Mouse (Mus musculus) hindbrain, embryonic 13.5 days (tissue): ENCODE results near the gene C2cd4c. TPM values are rescaled to one million over a fixed set of nuclear protein-coding genes. Genes with fewer than 3 reads are reported as not detected.

Experiments
- ATAC-seq: fragments of 200-750 bp; cut with Nextera tagmentation; 2 replicates; pipeline ENCODE4 v1.8.0; 2017; ENCODE audit warnings: moderate TSS enrichment; ENCODE audit not compliant: low FRiP score
- H3K27ac ChIP-seq: fragments of 300-500 bp; sonication (generic); 2 replicates; pipeline ENCODE4 v1.5.1; 2015; ENCODE audit warnings: inconsistent platforms, mild to moderate bottlenecking, moderate library complexity
- H3K27me3 ChIP-seq: fragments of 300-500 bp; sonication (generic); 2 replicates; pipeline ENCODE4 v1.6.1; 2015; ENCODE audit warnings: mild to moderate bottlenecking, inconsistent platforms
- H3K36me3 ChIP-seq: fragments of 300-500 bp; sonication (generic); 2 replicates; pipeline ENCODE4 v1.6.1; 2015; ENCODE audit warnings: mild to moderate bottlenecking, inconsistent platforms
- H3K4me1 ChIP-seq: fragments of 300-500 bp; sonication (generic); replicated peaks from 2 replicates; pipeline ENCODE4 v1.6.1; 2015; ENCODE audit warnings: inconsistent platforms
- H3K4me2 ChIP-seq: fragments of 300-500 bp; sonication (generic); 2 replicates; pipeline ENCODE4 v1.6.1; 2015; ENCODE audit warnings: inconsistent platforms, mild to moderate bottlenecking, moderate library complexity
- H3K4me3 ChIP-seq: fragments of 300-500 bp; sonication (generic); 2 replicates; pipeline ENCODE4 v1.5.1; 2015; ENCODE audit warnings: mild to moderate bottlenecking, inconsistent platforms
- H3K9ac ChIP-seq: fragments of 300-500 bp; sonication (generic); 2 replicates; pipeline ENCODE4 v1.6.1; 2015; ENCODE audit warnings: mild to moderate bottlenecking, inconsistent platforms
- H3K9me3 ChIP-seq: fragments of 300-500 bp; sonication (generic); 2 replicates; pipeline ENCODE4 v1.6.1; 2016; ENCODE audit warnings: inconsistent platforms
- WGBS: fragments of 180-500 bp; shearing (Covaris S2); methylation state at CpG from one replicate; pipeline ENCODE4 v1.1.7; 2015; 5-methylcytosine and 5-hydroxymethylcytosine counted together
- polyA plus RNA-seq: library from polyadenylated mRNA; unstranded; fragments of >200 nt; fragmentation: Nextera tagmentation; extraction: Ambion mirVana; gene quantifications from 2 replicates; pipeline ENCODE4 v1.2.1, GENCODE M21; 2015

Gene C2cd4c
- polyA plus RNA-seq, 1 experiment from 2014 or later, result 0.17 TPM

DNA sequence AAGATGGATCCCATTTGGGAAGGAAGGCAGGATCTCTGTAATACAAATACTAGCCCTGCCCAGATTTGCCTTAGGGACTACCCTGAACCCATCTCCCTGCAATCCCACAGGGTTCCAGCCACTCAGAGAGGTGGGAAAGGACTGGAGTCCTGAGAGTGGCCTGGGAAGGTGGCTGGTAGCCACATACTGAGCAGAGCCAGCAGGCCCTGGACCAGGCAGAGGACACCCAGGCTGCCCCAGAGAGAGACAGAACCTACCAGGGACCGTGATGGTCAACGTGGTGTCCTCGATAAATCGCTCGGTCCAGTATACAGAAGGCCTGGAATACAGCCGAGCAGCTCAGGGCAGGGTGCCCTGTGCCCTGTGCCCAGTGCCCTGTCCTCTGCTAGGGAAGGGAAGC is 28.7 kb downstream of the C2cd4c start:
- no peak for ATAC-seq
- no peak overlapping the region for H3K9ac ChIP-seq
- H3K4me3 ChIP-seq, result no peak overlapping the region
- H3K4me2 ChIP-seq, result no peak overlapping the region
- H3K27me3 ChIP-seq, result no peaks in the 10 kb centered on the region
- H3K36me3 ChIP-seq, result no peaks in the 10 kb centered on the region
- no peak overlapping the region for H3K27ac ChIP-seq
- 88% methylated on average over 6 of the region's 6 CpGs for WGBS
- H3K9me3 ChIP-seq, result no peaks in the 10 kb centered on the region
- H3K4me1 ChIP-seq, result no peaks in the 10 kb centered on the region

DNA sequence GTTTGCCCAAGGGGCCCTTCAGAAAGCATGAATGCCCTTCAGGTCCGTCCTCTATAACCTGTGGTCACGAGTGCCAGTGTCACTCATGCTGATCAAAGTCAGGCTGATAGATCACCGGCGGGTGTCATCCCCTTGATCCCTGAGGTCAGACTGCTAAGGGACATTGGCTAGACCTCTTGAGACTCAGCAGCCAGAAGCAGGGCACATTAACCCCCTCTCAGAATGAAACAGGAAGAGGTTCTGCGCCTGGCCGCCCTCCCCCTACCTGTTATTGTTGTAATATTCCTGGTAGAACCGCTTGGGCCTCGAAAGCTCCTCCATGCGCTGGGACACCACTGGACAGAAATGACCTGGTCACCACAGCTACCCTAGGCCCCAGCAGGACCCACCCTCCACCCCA is 29.4 kb downstream of the C2cd4c start:
- 88% methylated on average over 9 of the region's 9 CpGs for WGBS
- H3K36me3 ChIP-seq, result no peaks in the 10 kb centered on the region
- H3K4me2 ChIP-seq, result no peak overlapping the region
- H3K27me3 ChIP-seq, result no peaks in the 10 kb centered on the region
- H3K4me1 ChIP-seq, result no peaks in the 10 kb centered on the region
- H3K9ac ChIP-seq, result no peak overlapping the region
- no peak overlapping the region for H3K4me3 ChIP-seq
- no peak overlapping the region for H3K27ac ChIP-seq
- H3K9me3 ChIP-seq, result no peaks in the 10 kb centered on the region
- ATAC-seq, result no peak

DNA sequence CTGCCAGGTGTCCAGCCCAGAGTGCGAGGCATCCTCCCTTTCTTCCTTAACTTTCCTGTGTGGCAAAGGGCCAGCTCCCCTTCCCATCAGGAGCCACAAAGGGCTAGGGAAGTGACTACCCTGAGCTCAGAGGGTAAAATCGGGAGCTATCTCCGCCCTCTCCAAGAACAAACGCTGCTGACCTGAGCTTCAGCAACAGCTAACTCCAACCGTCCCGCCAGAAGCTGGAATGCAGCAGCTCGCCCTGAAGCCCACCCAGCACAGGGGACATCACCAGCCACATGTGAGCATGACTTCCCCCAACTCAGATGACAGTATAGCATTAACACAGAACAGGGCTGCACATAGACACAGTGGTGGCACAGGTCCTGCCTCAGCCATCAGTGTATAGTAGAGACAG is 29.8 kb downstream of the C2cd4c start:
- Histone ChIP-seq H3K36me3 (no peaks in the 10 kb centered on the region), H3K27ac (no peak overlapping the region), H3K27me3 (peaks cover under 1% of the 10 kb centered on the region; the same call in 1 of the 2 replicates), H3K9ac (no peak overlapping the region), H3K4me2 (no peak overlapping the region), H3K4me3 (no peak overlapping the region), H3K4me1 (no peaks in the 10 kb centered on the region), H3K9me3 (no peaks in the 10 kb centered on the region)
- no peak for ATAC-seq
- WGBS, result 74% methylated on average over 7 of the region's 7 CpGs

DNA sequence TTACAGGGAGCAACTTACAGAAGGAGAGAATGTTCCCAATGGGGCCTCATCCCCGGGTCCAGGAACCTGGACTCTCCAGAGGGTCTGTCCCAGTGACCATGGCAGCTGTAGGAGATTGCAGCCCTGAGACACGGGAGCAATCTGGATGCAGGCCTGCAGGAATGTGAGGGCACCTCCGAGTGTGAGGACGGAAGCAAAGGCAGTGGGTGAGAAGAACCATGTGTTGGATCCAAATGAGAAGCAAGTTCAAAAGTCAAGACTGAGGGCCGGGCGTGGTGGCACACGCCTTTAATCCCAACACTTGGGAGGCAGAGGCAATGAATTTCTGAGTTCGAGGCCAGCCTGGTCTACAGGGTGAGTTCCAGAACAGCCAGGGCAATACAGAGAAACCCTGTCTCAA is 32.3 kb downstream of the C2cd4c start:
- H3K4me3 ChIP-seq, result no peak overlapping the region

DNA sequence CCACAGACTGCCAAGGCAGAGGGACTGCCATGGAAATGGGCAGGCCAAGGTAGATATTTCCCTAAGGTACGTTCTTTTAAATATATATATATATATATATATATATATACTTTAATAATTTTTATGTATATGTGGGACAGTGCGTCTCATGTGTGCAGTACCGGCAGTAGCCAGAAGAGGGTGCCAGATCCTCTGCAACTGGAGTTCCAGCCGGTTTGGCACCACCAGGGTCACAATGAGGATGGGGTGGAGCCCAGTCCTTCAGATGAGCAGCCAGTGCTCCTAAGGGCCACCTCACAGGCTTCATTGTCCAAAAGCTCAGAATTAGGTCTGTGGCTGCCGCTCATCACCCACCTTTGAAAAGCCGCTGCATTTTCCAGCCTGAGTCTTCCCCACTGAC is 33.0 kb downstream of the C2cd4c start:
- Histone ChIP-seq H3K9me3 (no peaks in the 10 kb centered on the region), H3K9ac (no peak overlapping the region), H3K27ac (no peak overlapping the region), H3K27me3 (peaks cover 5% of the 10 kb centered on the region), H3K4me2 (no peak overlapping the region), H3K4me3 (no peak overlapping the region), H3K36me3 (no peaks in the 10 kb centered on the region), H3K4me1 (no peaks in the 10 kb centered on the region)
- 37% methylated on average over 6 of the region's 6 CpGs for WGBS
- ATAC-seq, result no peak

More for the DNA sequence above, 32.3 kb downstream of the C2cd4c start:
- Histone ChIP-seq H3K9ac (no peak overlapping the region), H3K27me3 (peaks cover 5% of the 10 kb centered on the region), H3K4me2 (no peak overlapping the region), H3K9me3 (no peaks in the 10 kb centered on the region), H3K36me3 (no peaks in the 10 kb centered on the region), H3K27ac (no peak overlapping the region), H3K4me1 (no peaks in the 10 kb centered on the region)
- no peak for ATAC-seq
- WGBS, result 91% methylated on average over 8 of the region's 8 CpGs

DNA sequence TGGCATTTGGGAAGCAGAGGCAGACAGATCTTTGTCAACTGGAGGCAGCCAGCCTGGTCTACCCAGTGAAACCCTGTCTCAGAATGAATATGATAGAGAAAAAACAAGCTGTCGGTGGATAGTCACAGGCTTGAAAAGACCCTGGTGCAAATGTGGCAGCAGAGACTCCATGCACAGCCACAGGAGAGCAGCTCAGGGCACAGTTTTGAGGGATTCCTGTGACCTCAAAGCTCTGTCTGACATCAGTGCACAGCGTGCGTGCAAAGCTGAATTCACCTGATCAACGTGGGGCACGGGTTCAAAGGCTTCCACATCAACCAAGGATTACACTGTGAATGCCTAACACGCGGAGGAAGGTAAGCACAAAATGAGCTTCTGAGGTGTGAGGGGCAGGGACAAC is 33.5 kb downstream of the C2cd4c start:
- no peak overlapping the region for H3K9ac ChIP-seq
- no peak for ATAC-seq
- no peaks in the 10 kb centered on the region for H3K9me3 ChIP-seq
- H3K4me2 ChIP-seq, result no peak overlapping the region
- 67% methylated on average over 7 of the region's 7 CpGs for WGBS
- no peak overlapping the region for H3K27ac ChIP-seq
- no peaks in the 10 kb centered on the region for H3K36me3 ChIP-seq
- peaks cover 5% of the 10 kb centered on the region for H3K27me3 ChIP-seq
- H3K4me1 ChIP-seq, result no peaks in the 10 kb centered on the region
- no peak overlapping the region for H3K4me3 ChIP-seq

DNA sequence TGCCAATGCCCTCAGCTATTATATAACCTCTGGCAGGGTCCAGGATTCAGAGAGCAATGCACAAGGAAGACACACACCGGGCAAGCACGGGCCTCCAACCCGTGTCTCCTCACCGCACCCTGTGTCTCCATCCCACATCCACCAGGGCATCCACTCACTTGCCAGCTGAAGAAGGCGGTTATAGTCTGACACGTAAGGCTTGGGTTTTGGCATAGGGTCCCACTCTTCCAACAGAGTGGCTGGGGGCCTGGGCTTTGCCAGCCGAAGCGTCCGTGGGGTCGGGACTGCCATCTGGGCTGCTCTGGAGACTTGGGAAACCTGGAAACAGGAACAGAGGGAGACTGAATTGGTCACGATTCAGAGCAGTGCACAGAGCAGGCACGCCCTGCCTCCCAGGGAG is 34.0 kb downstream of the C2cd4c start:
- Histone ChIP-seq H3K4me1 (no peaks in the 10 kb centered on the region), H3K9me3 (no peaks in the 10 kb centered on the region), H3K27me3 (peaks cover 5% of the 10 kb centered on the region), H3K4me3 (no peak overlapping the region), H3K4me2 (no peak overlapping the region), H3K27ac (no peak overlapping the region), H3K9ac (peak overlapping the region; percentile 4; the same call in 1 of the 2 replicates), H3K36me3 (no peaks in the 10 kb centered on the region)
- ATAC-seq, result no peak
- 79% methylated on average over 12 of the region's 12 CpGs for WGBS

DNA sequence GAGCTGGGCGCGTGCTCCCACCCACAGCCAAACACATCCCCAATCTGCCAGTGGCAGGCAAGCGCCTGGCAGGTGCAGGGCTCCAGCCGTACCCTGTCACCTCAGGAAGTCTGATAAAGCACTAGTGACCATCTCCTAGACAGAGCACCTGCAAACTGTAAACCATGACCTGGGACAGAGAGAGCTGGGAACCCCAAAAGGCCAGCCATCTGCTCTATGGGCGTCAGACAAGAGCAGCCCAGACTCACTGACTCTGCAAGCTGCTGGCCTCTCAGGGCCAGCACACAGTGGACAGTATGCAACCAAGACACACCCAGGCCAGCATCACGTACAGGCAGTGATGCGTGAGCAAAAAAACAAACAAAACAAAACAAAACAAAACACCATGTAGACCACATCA is 34.9 kb downstream of the C2cd4c start:
- Histone ChIP-seq H3K4me2 (no peak overlapping the region), H3K27ac (no peak overlapping the region), H3K9me3 (no peaks in the 10 kb centered on the region), H3K4me1 (no peaks in the 10 kb centered on the region), H3K9ac (no peak overlapping the region), H3K4me3 (no peak overlapping the region), H3K27me3 (peaks cover 5% of the 10 kb centered on the region), H3K36me3 (no peaks in the 10 kb centered on the region)
- 82% methylated on average over 7 of the region's 7 CpGs for WGBS
- ATAC-seq, result no peak

DNA sequence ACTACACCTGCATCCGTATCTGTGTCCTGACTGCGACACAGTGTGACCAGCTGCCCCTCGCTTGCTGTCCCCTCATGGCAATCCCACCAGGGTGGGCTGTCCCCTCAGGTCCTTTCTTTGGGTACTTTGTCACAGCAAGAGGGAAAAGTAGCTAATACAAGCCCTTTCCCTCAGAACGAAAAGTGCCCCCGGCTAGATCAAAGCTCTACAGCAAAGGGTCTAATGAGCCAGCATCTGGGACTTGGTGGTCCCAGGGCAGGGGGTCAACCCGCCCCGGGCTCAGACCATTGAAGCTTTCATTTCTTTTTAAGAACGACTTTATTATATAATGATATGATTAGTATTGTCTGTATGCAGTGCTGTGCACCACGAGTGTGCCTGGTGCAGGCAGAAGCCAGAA is 35.5 kb downstream of the C2cd4c start:
- 67% methylated on average over 9 of the region's 9 CpGs for WGBS
- no peak overlapping the region for H3K4me3 ChIP-seq
- peaks cover 5% of the 10 kb centered on the region for H3K27me3 ChIP-seq
- no peak overlapping the region for H3K27ac ChIP-seq
- no peaks in the 10 kb centered on the region for H3K4me1 ChIP-seq
- no peaks in the 10 kb centered on the region for H3K9me3 ChIP-seq
- no peak overlapping the region for H3K4me2 ChIP-seq
- H3K9ac ChIP-seq, result no peak overlapping the region
- H3K36me3 ChIP-seq, result no peaks in the 10 kb centered on the region
- ATAC-seq, result no peak

DNA sequence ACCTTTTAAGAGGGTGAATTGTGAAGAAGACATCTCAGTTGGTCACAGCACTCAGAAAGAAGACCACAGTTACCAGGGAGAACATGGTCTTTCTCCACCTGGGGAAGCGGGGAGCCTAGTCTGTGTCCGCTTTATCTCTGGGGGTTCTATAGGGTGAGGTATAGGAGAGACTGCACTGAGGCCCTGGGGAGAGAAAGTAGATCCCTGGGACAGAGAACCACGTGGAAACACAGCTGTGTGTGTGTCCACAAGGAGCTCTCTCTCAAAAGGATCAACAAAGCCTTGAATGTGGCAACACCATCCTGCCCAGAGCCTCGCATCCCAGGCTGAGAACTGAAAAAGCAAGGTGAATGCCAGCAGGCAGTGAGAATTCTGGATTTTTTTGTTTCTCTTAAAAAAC is 36.4 kb downstream of the C2cd4c start:
- H3K27ac ChIP-seq, result no peak overlapping the region
- 74% methylated on average over 4 of the region's 4 CpGs for WGBS
- no peak overlapping the region for H3K4me3 ChIP-seq
- no peak for ATAC-seq
- no peak overlapping the region for H3K9ac ChIP-seq
- no peaks in the 10 kb centered on the region for H3K9me3 ChIP-seq
- no peaks in the 10 kb centered on the region for H3K36me3 ChIP-seq
- H3K4me2 ChIP-seq, result no peak overlapping the region
- no peaks in the 10 kb centered on the region for H3K4me1 ChIP-seq
- H3K27me3 ChIP-seq, result peaks cover 5% of the 10 kb centered on the region

DNA sequence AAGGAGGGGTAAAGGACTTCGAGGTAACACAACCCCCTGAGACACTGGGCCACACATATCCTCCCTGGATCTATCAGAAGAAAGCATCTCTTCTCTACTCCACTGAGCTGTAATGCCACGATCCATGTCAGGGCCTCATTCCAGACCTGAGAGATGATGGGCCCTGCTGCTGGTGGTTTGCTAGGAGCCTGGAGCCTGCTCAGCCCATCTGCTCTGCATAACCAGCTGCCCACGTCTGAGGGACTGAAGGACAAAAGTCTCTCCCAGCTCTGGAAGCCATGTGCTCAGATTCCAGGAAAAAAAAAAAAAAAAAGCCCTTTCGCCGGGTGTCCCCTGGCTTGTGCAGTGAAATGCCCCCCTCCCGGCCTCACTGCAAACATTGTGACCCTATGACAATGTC is 38.1 kb downstream of the C2cd4c start:
- Histone ChIP-seq H3K4me2 (no peak overlapping the region), H3K4me1 (no peaks in the 10 kb centered on the region), H3K9ac (no peak overlapping the region), H3K36me3 (no peaks in the 10 kb centered on the region), H3K4me3 (no peak overlapping the region), H3K9me3 (no peaks in the 10 kb centered on the region), H3K27ac (no peak overlapping the region), H3K27me3 (peaks cover 5% of the 10 kb centered on the region)
- no peak for ATAC-seq
- WGBS, result 80% methylated on average over 6 of the region's 6 CpGs

DNA sequence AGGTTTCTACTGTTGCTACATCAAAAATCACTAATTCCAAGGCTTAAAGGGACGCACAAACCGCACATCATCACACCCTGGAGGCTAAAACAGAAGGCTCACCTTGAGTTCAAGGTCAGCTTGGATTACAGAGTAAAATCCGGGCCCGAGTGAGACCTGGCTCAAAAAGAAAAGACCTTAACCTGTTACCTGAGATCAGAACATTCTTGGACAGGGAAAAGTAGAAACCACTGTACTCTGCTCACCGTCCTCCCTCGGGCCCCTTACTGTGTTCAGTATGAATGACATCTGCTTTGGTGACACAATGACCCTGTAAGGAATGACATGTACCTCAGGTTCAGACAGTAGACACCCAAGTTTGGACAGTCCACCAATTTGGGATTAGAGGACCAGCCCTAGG is 39.0 kb downstream of the C2cd4c start:
- no peak for ATAC-seq
- no peak overlapping the region for H3K4me2 ChIP-seq
- H3K9ac ChIP-seq, result no peak overlapping the region
- WGBS, result 95% methylated on average over 6 of the region's 6 CpGs
- no peaks in the 10 kb centered on the region for H3K9me3 ChIP-seq
- H3K4me1 ChIP-seq, result no peaks in the 10 kb centered on the region
- H3K27ac ChIP-seq, result no peak overlapping the region
- H3K4me3 ChIP-seq, result no peak overlapping the region
- peaks cover 5% of the 10 kb centered on the region for H3K27me3 ChIP-seq
- H3K36me3 ChIP-seq, result no peaks in the 10 kb centered on the region

DNA sequence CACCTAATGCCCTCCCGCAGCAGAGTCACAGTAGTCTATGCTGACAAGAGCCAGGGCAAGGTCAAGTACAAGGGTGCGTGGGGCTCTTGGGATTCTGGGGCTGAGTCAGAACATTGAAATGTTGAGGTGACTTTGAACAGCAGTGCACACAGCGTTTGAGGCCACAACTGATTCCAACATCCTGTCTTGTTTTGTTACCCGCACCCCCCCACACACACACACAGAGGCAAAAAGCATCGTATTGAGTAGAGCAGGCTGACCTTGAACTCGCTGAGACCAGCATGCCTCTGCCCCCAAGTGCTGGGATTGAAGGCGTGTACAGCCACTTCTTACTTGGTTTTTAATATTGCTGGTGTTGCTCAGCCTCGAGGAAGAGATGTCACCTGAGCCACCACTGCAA is 39.5 kb downstream of the C2cd4c start:
- Histone ChIP-seq H3K27me3 (peaks cover 5% of the 10 kb centered on the region), H3K27ac (no peak overlapping the region), H3K4me2 (no peak overlapping the region), H3K9me3 (no peaks in the 10 kb centered on the region), H3K4me1 (no peaks in the 10 kb centered on the region), H3K9ac (no peak overlapping the region), H3K4me3 (no peak overlapping the region), H3K36me3 (no peaks in the 10 kb centered on the region)
- 88% methylated on average over 8 of the region's 8 CpGs for WGBS
- no peak for ATAC-seq

DNA sequence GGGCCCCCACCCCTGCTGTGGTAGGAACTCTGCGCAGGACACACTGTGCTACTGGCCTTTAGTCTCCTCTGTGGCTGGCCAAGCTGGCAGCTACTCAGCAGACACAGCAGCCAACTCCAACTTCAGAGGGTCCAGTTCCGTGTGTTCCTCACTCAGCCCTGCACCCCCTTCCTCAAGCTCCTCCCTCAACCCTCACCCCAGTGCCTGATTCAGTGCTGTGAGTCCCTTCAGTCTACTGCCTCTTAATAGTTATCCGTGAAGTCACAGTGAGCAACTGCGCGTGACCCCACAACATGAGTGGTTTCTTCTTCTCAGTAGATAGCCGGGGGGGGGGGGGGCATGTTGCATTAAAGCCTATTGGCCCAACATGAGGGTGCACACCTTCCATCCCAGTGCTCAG is 40.2 kb downstream of the C2cd4c start:
- no peak overlapping the region for H3K27ac ChIP-seq
- no peak overlapping the region for H3K4me2 ChIP-seq
- WGBS, result 86% methylated on average over 6 of the region's 6 CpGs
- no peak overlapping the region for H3K4me3 ChIP-seq
- no peak for ATAC-seq
- H3K36me3 ChIP-seq, result no peaks in the 10 kb centered on the region
- H3K9me3 ChIP-seq, result no peaks in the 10 kb centered on the region
- H3K27me3 ChIP-seq, result peaks cover under 1% of the 10 kb centered on the region
- no peaks in the 10 kb centered on the region for H3K4me1 ChIP-seq
- H3K9ac ChIP-seq, result no peak overlapping the region
